8 mouse cellular contexts compared by ENCODE assay signal in genomic region chr17:45433419-45434261, GRCm38 (mm10). TPM values are rescaled to one million over a fixed set of nuclear protein-coding genes. Genes with fewer than 3 reads are reported as not detected.
DNase-seq lines count a peak whose midpoint lies in the region; ATAC-seq lines count a peak whose summit lies in the region.

Gene Cdc5l, minus strand, starts transcription at chr17:45433737.

- DNase-seq in R1 (ENCODE audit: low read depth, low spot score) = peak; percentile 100
- peak; percentile 99 for DNase-seq in cerebellum, postnatal 25 days
- peak; percentile 91 to 96 for DNase-seq in frontal cortex, postnatal 25 days (ENCODE audit: low spot score in 2 of 2)
- peak; percentile 97 for DNase-seq in hindbrain, embryonic 14.5 days (ENCODE audit: low spot score)
- DNase-seq in layer of hippocampus, postnatal 36 days = peak; percentile 92 to 93
- DNase-seq in lung, postnatal 36 days = peak; percentile 99
- DNase-seq in retina, postnatal 1 day = peak; percentile 99
- DNase-seq in urinary bladder, adult 18-20 months (ENCODE audit: low spot score in 2 of 2) = peak; percentile 93 to 95

- H3K9me3 ChIP-seq in hindbrain, embryonic 14.5 days (ENCODE audit: control insufficient read depth, low read length) = no peaks in the 10 kb centered on the region

- peak within 1 kb of the TSS; percentile 87 for H3K9ac ChIP-seq in hindbrain, embryonic 14.5 days

- under 1% methylated on average over 73 of the region's 73 CpGs for WGBS in hindbrain, embryonic 14.5 days

- peaks cover 25% of the 10 kb centered on the region for H3K4me1 ChIP-seq in hindbrain, embryonic 14.5 days (replicated peaks; ENCODE audit: control insufficient read depth, insufficient read depth, low read length)

- H3K4me3 ChIP-seq in hindbrain, embryonic 14.5 days (replicated peaks; ENCODE audit: low read length) = peak within 1 kb of the TSS; percentile 91

- ATAC-seq in hindbrain, embryonic 14.5 days (ENCODE audit: low FRiP score) = peak; percentile 97

- H3K27ac ChIP-seq in hindbrain, embryonic 14.5 days = peak within 1 kb of the TSS; percentile 95

- H3K4me2 ChIP-seq in hindbrain, embryonic 14.5 days (replicated peaks) = peak within 1 kb of the TSS; percentile 87

- no peaks in the 10 kb centered on the region for H3K27me3 ChIP-seq in hindbrain, embryonic 14.5 days (ENCODE audit: control insufficient read depth, insufficient read depth, low read length)

- peaks cover 9% of the 10 kb centered on the region; the same call in 1 of the 2 replicates for H3K36me3 ChIP-seq in hindbrain, embryonic 14.5 days (replicated peaks; ENCODE audit: control insufficient read depth, insufficient read depth)

RNA-seq across cellular contexts. Expression of gene Cdc5l, which starts in this region (rescaled TPM):
- 64.7 and 67.0 TPM in 2 replicates for polyA plus RNA-seq in hindbrain, embryonic 14.5 days (2014; fragmentation: Nextera tagmentation; extraction: Ambion mirVana)
- total RNA-seq in layer of hippocampus, postnatal 36 days (2021) = 10 to 100 TPM; 56.7 to 57.5 TPM

Comparison
In these comparisons a context has a peak if more than half of its experiments do, and no peak if none do; other contexts are left out.
1. Peak in every context shown above with its lines: DNase-seq, ATAC-seq, H3K4me3 ChIP-seq and H3K27ac ChIP-seq.